Mouse (Mus musculus) midbrain, postnatal 0 days (tissue): ENCODE data around the gene Olfml2a. TPM values are rescaled to one million over a fixed set of nuclear protein-coding genes. Genes with fewer than 3 reads are reported as not detected.

Experiments used
- ATAC-seq: fragments of 200-750 bp; cut with Nextera tagmentation; 2 replicates; pipeline ENCODE4 v1.8.0; 2017; ENCODE audit warnings: moderate number of reproducible peaks, mild to moderate bottlenecking, moderate TSS enrichment, moderate library complexity; ENCODE audit not compliant: low FRiP score
- DNase-seq: peaks from one replicate; pipeline ENCODE4 v3.0.0-alpha.2; 2015; ENCODE audit warnings: low spot score
- H3K27ac ChIP-seq: fragments of 300-500 bp; sonication (generic); 2 replicates; pipeline ENCODE4 v1.5.1; 2014; ENCODE audit warnings: low read depth, mild to moderate bottlenecking, low read length, mixed read lengths
- H3K27me3 ChIP-seq: fragments of 300-500 bp; sonication (generic); 2 replicates; pipeline ENCODE4 v1.6.1; 2014; ENCODE audit warnings: low read length, control low read depth, mixed read lengths; ENCODE audit not compliant: insufficient read depth
- H3K36me3 ChIP-seq: fragments of 300-500 bp; sonication (generic); 2 replicates; pipeline ENCODE4 v1.6.1; 2014; ENCODE audit warnings: low read length, control low read depth, mixed read lengths; ENCODE audit not compliant: insufficient read depth
- H3K4me1 ChIP-seq: fragments of 300-500 bp; sonication (generic); 2 replicates; pipeline ENCODE4 v1.6.1; 2014; ENCODE audit warnings: mild to moderate bottlenecking, control low read depth, antibody characterized with exemption, low read length, mixed read lengths; ENCODE audit not compliant: insufficient read depth
- H3K4me2 ChIP-seq: fragments of 300-500 bp; sonication (generic); 2 replicates; pipeline ENCODE4 v1.6.1; 2014; ENCODE audit warnings: low read depth, mild to moderate bottlenecking, low read length, mixed read lengths; ENCODE audit not compliant: poor library complexity, severe bottlenecking
- H3K4me3 ChIP-seq: fragments of 300-500 bp; sonication (generic); 2 replicates; pipeline ENCODE4 v1.5.1; 2014; ENCODE audit warnings: low read depth, mild to moderate bottlenecking, low read length, moderate library complexity
- H3K9ac ChIP-seq: fragments of 300-500 bp; sonication (generic); replicated peaks from 2 replicates; pipeline ENCODE4 v1.6.1; 2014; ENCODE audit warnings: mild to moderate bottlenecking, low read length, moderate library complexity, mixed read lengths; ENCODE audit not compliant: poor library complexity, severe bottlenecking
- H3K9me3 ChIP-seq: fragments of 300-500 bp; sonication (generic); 2 replicates; pipeline ENCODE4 v1.6.1; 2016; ENCODE audit warnings: low read length, control low read depth
- CTCF ChIP-seq: IDR thresholded peaks from 2 replicates; pipeline ENCODE4 v1.5.1; 2016; ENCODE audit warnings: antibody characterized with exemption, mild to moderate bottlenecking
- WGBS: fragments of 180-500 bp; shearing (Covaris S2); extraction: QIAGEN DNeasy Blood & Tissue Kit; methylation state at CpG from one replicate; pipeline ENCODE4 v1.1.7; 2014; 5-methylcytosine and 5-hydroxymethylcytosine counted together
- polyA plus RNA-seq: library from polyadenylated mRNA; unstranded; fragments of >200 nt; fragmentation: Nextera tagmentation; extraction: Ambion mirVana; gene quantifications from 2 replicates; pipeline ENCODE4 v1.2.1, GENCODE M21; 2015
- total RNA-seq: library from RNA; depleted of rRNA; stranded (reverse); fragments of >200 nt; gene quantifications from 2 replicates; pipeline ENCODE4 v1.2.3, GENCODE M21; 2014; rRNA removed

Olfml2a gene
- total and polyA plus RNA-seq, 2 experiments from 2014 or later = 3.1 to 10.0 TPM

DNA sequence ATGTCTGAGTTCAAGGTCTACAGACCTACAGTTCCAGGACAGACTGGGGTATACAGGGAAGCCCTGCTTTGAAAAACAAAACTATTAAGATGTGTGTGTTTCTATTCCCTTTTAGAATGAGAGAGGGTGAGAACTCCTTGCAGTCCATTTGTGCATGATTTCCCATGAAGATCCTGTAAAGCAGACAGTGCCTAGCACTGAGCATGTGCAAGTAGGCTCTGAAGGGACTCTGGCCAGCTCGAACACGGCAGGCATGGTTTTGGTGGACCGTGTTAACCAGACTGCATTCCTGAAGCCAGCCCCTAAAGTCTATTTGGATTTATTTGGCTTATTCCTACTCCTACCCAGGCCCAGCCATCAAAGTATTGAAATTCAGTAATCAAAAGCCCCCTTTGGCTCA is 80.2 kb downstream of the Olfml2a start:
- Histone ChIP-seq H3K9ac (no peak overlapping the region), H3K9me3 (no peaks in the 10 kb centered on the region), H3K4me3 (no peak overlapping the region), H3K4me2 (no peak overlapping the region), H3K27me3 (no peaks in the 10 kb centered on the region), H3K36me3 (peaks cover 36% of the 10 kb centered on the region), H3K4me1 (peaks cover 11% of the 10 kb centered on the region), H3K27ac (no peak overlapping the region)
- no peak for DNase-seq
- ATAC-seq = no peak
- WGBS = 91% methylated on average over 3 of the region's 3 CpGs
- TF ChIP-seq CTCF = no peak

DNA sequence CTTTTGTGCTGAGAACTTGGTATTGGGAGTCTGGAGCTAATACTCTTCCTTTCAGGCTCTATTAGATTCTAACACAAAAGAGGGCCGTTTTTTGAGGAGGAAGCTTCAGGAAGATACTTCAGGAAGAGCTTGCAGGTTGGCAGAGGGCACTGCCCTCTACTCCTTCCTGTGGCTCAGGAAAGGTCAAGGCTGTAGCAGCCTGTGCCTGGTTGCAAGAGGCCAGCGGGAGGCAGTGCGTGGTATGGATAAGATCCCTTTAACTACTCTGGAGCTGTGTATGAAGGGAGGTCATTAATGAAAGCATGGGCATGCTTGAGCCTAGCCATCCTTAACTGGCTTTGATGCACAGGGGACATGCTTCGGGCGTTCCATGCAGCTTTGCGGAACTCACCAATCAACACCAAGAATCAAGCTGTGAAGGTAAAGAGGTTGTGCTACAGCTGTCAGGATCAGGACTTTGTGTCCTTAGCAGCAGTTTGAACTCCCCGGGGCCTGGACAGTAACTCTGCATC is 81.0 kb downstream of the Olfml2a start:
- Histone ChIP-seq H3K9ac (no peak overlapping the region), H3K4me2 (no peak overlapping the region), H3K27me3 (no peaks in the 10 kb centered on the region), H3K9me3 (no peaks in the 10 kb centered on the region), H3K4me3 (no peak overlapping the region), H3K27ac (no peak overlapping the region), H3K4me1 (peaks cover 7% of the 10 kb centered on the region), H3K36me3 (peaks cover 36% of the 10 kb centered on the region)
- ATAC-seq = no peak
- DNase-seq = no peak
- 82% methylated on average over 7 of the region's 7 CpGs for WGBS
- no peak for TF ChIP-seq CTCF

Other genes with a start within 250 kb of the Olfml2a start
- 0.11 and 0.61 TPM in 2 replicates for gene Nr5a1, start 217.4 kb upstream of the Olfml2a start, total RNA-seq
- 1.2 and 2.1 TPM in 2 replicates for gene Nr5a1, start 217.4 kb upstream of the Olfml2a start, polyA plus RNA-seq
- gene Nr6a1, start 4.3 kb upstream of the Olfml2a start, total RNA-seq = 4.9 and 11.5 TPM in 2 replicates
- gene Nr6a1, start 4.3 kb upstream of the Olfml2a start, polyA plus RNA-seq = 0.93 and 0.98 TPM in 2 replicates
- 0.71 and 3.4 TPM in 2 replicates for gene Wdr38, start 65.5 kb downstream of the Olfml2a start, total RNA-seq
- gene Wdr38, start 65.5 kb downstream of the Olfml2a start, polyA plus RNA-seq = 0.49 and 0.72 TPM in 2 replicates
- 62.6 and 63.2 TPM in 2 replicates for gene Arpc5l, start 73.4 kb downstream of the Olfml2a start, total RNA-seq
- gene Arpc5l, start 73.4 kb downstream of the Olfml2a start, polyA plus RNA-seq = 162 and 177 TPM in 2 replicates
- 82.4 and 110 TPM in 2 replicates for gene Rpl35, start 73.6 kb downstream of the Olfml2a start, total RNA-seq
- 566 and 596 TPM in 2 replicates for gene Rpl35, start 73.6 kb downstream of the Olfml2a start, polyA plus RNA-seq
- gene Golga1, start 133.6 kb downstream of the Olfml2a start, total RNA-seq = 22.2 and 33.4 TPM in 2 replicates
- 27.2 and 27.5 TPM in 2 replicates for gene Golga1, start 133.6 kb downstream of the Olfml2a start, polyA plus RNA-seq